Mouse (Mus musculus): ENCODE data around the gene Camk2g. TPM values are rescaled to one million over a fixed set of nuclear protein-coding genes. Genes with fewer than 3 reads are reported as not detected.

Gene Camk2g
- polyA plus RNA-seq, 1 experiment from 2014 or later, result 49.1 TPM

- Histone ChIP-seq H3K4me3 (replicated peaks) (no peak overlapping the region), H3K4me1 (peaks cover 10% of the 10 kb centered on the region; the same call in 1 of the 2 replicates), H3K27me3 (replicated peaks) (no peaks in the 10 kb centered on the region), H3K36me3 (no peaks in the 10 kb centered on the region), H3K27ac (peak overlapping the region; percentile 83), H3K9me3 (no peaks in the 10 kb centered on the region), H3K9ac (no peak overlapping the region), H3K4me2 (no peak overlapping the region)
- 49% methylated on average over 9 of the region's 9 CpGs for WGBS
- peak; percentile 65 for ATAC-seq (ENCODE audit: insufficient read depth, low FRiP score, low read depth)
Measured at GRCm38 (mm10) chr14:20804964-20805672, 11.2 kb upstream of the Camk2g start.

DNA sequence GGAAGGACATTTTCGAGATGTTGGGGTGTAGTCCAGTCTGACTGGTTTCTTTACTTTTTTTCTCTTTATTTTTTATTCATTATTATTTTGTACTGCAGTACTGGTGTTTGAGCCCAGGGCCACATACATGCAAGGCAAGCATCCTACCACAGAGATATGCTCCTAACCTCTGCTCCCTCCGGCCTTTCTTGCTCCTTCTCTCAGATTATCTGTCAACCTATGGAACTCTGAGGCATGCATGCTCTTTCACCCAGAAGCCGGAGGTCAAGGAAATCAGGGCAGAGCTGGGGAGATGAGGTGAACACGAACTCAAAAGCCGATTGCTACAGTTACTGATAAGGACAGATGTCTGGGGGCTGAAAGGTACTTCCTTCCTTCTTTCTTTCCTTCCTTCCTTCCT lies 10.6 kb upstream of the Camk2g start:
- Histone ChIP-seq H3K36me3 (no peaks in the 10 kb centered on the region), H3K27me3 (replicated peaks) (no peaks in the 10 kb centered on the region), H3K9me3 (no peaks in the 10 kb centered on the region), H3K27ac (peak overlapping the region; percentile 40; the same call in 1 of the 2 replicates), H3K4me2 (no peak overlapping the region), H3K4me1 (peaks cover 10% of the 10 kb centered on the region; the same call in 1 of the 2 replicates), H3K9ac (no peak overlapping the region), H3K4me3 (replicated peaks) (no peak overlapping the region)
- WGBS, result 66% methylated on average over 5 of the region's 5 CpGs
- no peak for ATAC-seq (ENCODE audit: insufficient read depth, low FRiP score, low read depth)

- no peak overlapping the region for H3K4me2 ChIP-seq
- H3K27me3 ChIP-seq (replicated peaks), result no peaks in the 10 kb centered on the region
- WGBS, result 9% methylated on average over 7 of the region's 7 CpGs
- H3K9ac ChIP-seq, result no peak overlapping the region
- peaks cover 10% of the 10 kb centered on the region; the same call in 1 of the 2 replicates for H3K4me1 ChIP-seq
- H3K9me3 ChIP-seq, result no peaks in the 10 kb centered on the region
- H3K4me3 ChIP-seq (replicated peaks), result no peak overlapping the region
- H3K27ac ChIP-seq, result no peak overlapping the region
- H3K36me3 ChIP-seq, result no peaks in the 10 kb centered on the region
- ATAC-seq (ENCODE audit: insufficient read depth, low FRiP score, low read depth), result peak; percentile 65; the same call in 1 of the 2 replicates
Measured at GRCm38 (mm10) chr14:20803606-20803938, 9.7 kb upstream of the Camk2g start.

GRCm38 (mm10) chr14:20802926-20803605 lies 9.2 kb upstream of the Camk2g start:
- Histone ChIP-seq H3K9me3 (no peaks in the 10 kb centered on the region), H3K36me3 (no peaks in the 10 kb centered on the region), H3K4me3 (replicated peaks) (no peak overlapping the region), H3K4me2 (no peak overlapping the region), H3K9ac (no peak overlapping the region), H3K27ac (no peak overlapping the region), H3K4me1 (peaks cover 10% of the 10 kb centered on the region; the same call in 1 of the 2 replicates), H3K27me3 (replicated peaks) (no peaks in the 10 kb centered on the region)
- peak; percentile 9; the same call in 1 of the 2 replicates for ATAC-seq (ENCODE audit: insufficient read depth, low FRiP score, low read depth)
- WGBS, result 34% methylated on average over 2 of the region's 2 CpGs

- Histone ChIP-seq H3K36me3 (no peaks in the 10 kb centered on the region), H3K27me3 (replicated peaks) (no peaks in the 10 kb centered on the region), H3K27ac (no peak overlapping the region), H3K4me1 (no peaks in the 10 kb centered on the region), H3K9me3 (no peaks in the 10 kb centered on the region), H3K4me2 (no peak overlapping the region), H3K4me3 (replicated peaks) (no peak overlapping the region), H3K9ac (no peak overlapping the region)
- WGBS, result 10% methylated on average over 7 of the region's 7 CpGs
- ATAC-seq (ENCODE audit: insufficient read depth, low FRiP score, low read depth), result no peak
Measured at GRCm38 (mm10) chr14:20798761-20799160, 4.9 kb upstream of the Camk2g start.

- H3K9me3 ChIP-seq, result no peaks in the 10 kb centered on the region
- no peaks in the 10 kb centered on the region for H3K36me3 ChIP-seq
- H3K4me3 ChIP-seq (replicated peaks), result no peak overlapping the region
- 80% methylated on average over 6 of the region's 6 CpGs for WGBS
- H3K27me3 ChIP-seq (replicated peaks), result no peaks in the 10 kb centered on the region
- H3K9ac ChIP-seq, result no peak overlapping the region
- ATAC-seq (ENCODE audit: insufficient read depth, low FRiP score, low read depth), result no peak
- no peak overlapping the region for H3K4me2 ChIP-seq
- no peak overlapping the region for H3K27ac ChIP-seq
- H3K4me1 ChIP-seq, result no peaks in the 10 kb centered on the region
Measured at GRCm38 (mm10) chr14:20798300-20798699, 4.4 kb upstream of the Camk2g start.

DNA sequence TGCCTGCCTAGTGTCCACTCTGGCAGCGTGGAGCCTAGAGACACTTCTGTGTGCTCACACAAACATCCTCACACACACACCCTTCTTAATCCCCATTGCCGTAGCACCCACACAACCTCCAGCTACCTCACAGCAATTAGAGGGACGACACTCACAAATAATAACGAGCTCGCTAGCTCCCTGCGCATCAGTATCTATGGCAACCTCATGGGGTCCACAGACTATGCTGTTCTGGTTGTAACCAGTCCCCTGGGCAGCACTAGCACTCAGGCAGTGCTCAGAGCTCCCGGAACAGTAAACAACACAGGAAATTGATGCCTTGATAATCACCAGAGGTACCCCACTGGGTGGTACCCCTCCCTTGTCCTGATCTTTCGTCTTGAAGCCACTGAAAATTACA lies 2.8 kb upstream of the Camk2g start:
- Histone ChIP-seq H3K4me3 (replicated peaks) (no peak overlapping the region), H3K4me1 (peaks cover 14% of the 10 kb centered on the region), H3K36me3 (0 out of 2 replicates have a peak, but pooled peaks cover 1% of the 10 kb centered on the region), H3K27me3 (replicated peaks) (no peaks in the 10 kb centered on the region), H3K9ac (no peak overlapping the region), H3K4me2 (no peak overlapping the region), H3K27ac (no peak overlapping the region), H3K9me3 (no peaks in the 10 kb centered on the region)
- WGBS, result 66% methylated on average over 8 of the region's 8 CpGs
- no peak for ATAC-seq (ENCODE audit: insufficient read depth, low FRiP score, low read depth)

DNA sequence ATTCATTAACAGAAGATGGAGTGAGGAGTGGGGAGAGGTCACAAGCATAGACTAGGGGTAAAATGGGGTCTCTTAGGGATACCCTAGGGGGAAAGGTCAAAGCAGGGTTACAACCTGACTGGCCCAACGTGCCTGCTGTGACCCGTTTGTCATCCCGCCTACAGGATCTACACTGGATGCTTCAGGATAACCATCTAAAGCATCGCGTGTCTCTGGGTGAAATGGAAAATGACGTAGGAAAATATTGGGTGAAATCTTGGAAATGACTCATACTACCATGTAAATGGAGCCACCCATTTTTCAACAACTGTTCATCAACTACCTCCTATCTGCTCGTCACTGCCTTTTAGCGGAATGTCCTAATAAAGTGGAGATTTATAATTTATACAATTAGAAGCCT lies 2.3 kb upstream of the Camk2g start:
- 77% methylated on average over 8 of the region's 8 CpGs for WGBS
- Histone ChIP-seq H3K4me3 (replicated peaks) (no peak overlapping the region), H3K9ac (no peak overlapping the region), H3K4me1 (peaks cover 18% of the 10 kb centered on the region), H3K27ac (no peak overlapping the region), H3K36me3 (0 out of 2 replicates have a peak, but pooled peaks cover 6% of the 10 kb centered on the region), H3K9me3 (no peaks in the 10 kb centered on the region), H3K27me3 (replicated peaks) (no peaks in the 10 kb centered on the region), H3K4me2 (no peak overlapping the region)
- ATAC-seq (ENCODE audit: insufficient read depth, low FRiP score, low read depth), result no peak

DNA sequence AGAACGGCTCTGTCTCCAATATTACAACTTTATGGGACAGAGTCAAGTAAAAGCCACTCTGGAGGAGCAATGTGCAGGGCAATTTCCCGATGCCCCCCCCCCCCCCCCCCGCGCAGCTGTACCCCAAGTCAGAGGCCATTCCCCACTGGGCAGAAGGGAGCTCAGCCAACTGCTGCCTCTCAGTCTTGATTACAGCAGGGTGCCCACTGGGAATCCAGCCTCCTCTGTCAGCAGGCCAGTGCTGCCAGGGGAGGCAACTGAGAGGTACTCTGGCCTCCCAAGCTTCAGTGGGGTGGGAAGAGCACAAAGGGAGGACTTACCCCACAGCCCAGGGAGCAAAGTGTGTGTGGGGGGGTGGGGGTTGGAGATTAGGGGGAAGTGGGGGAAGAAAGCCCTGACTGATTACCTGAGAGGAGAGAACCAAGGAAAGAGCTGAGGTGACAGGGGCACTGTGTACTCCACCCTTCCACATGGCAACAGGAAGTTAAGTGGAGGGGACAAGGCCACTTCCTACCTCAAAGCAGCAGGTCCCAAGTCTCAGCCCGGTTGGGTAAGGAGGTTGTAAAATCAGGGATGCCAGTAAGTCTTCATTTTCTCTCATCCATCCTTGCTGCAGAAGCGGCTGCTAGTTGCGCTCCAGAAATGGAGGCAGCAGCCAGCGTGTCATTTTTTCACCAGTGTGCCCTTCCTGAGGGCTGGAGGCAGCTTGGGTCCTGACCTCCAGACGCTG lies 1.7 kb upstream of the Camk2g start:
- peaks cover 18% of the 10 kb centered on the region for H3K4me1 ChIP-seq
- no peak overlapping the region for H3K27ac ChIP-seq
- no peaks in the 10 kb centered on the region for H3K9me3 ChIP-seq
- 51% methylated on average over 7 of the region's 9 CpGs for WGBS
- no peaks in the 10 kb centered on the region for H3K27me3 ChIP-seq (replicated peaks)
- no peak overlapping the region for H3K4me2 ChIP-seq
- H3K4me3 ChIP-seq (replicated peaks), result no peak overlapping the region
- H3K36me3 ChIP-seq, result peaks cover 9% of the 10 kb centered on the region; the same call in 1 of the 2 replicates
- H3K9ac ChIP-seq, result no peak overlapping the region
- no peak for ATAC-seq (ENCODE audit: insufficient read depth, low FRiP score, low read depth)

DNA sequence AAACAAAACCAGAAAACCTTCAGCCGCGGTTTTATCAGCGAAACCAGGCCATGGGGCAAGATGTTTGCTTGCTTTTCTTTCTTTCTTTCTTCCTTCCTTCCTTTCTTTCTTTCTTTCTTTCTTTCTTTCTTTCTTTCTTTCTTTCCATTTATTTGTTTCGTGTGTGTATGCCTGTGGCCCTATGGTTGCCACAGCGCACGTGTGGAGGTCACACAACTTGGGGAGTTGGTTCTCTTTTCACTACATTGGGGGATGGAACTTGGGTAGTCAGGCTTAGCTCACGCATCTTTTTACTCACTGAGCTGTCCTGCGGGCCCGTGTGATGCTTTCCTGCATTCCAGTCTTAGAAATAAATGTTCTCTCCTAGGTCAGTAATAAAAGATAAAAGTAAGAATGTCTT lies 701 bp upstream of the Camk2g start:
- Histone ChIP-seq H3K4me2 (peak overlapping the region; percentile 85), H3K9me3 (no peaks in the 10 kb centered on the region), H3K27me3 (replicated peaks) (no peaks in the 10 kb centered on the region), H3K27ac (0 out of 2 replicates have a peak overlapping the region, but pooled peaks have one; percentile 55), H3K36me3 (peaks cover 14% of the 10 kb centered on the region; the same call in 1 of the 2 replicates), H3K4me3 (replicated peaks) (peak overlapping the region; percentile 82), H3K9ac (peak overlapping the region; percentile 52; the same call in 1 of the 2 replicates), H3K4me1 (peaks cover 18% of the 10 kb centered on the region)
- ATAC-seq (ENCODE audit: insufficient read depth, low FRiP score, low read depth), result no peak
- WGBS, result 12% methylated on average over 9 of the region's 9 CpGs

GRCm38 (mm10) chr14:20792922-20793757 lies 748 bp downstream of the Camk2g start:
- peak overlapping the region; percentile 50 for H3K9ac ChIP-seq
- H3K9me3 ChIP-seq, result no peaks in the 10 kb centered on the region
- H3K27ac ChIP-seq, result peak overlapping the region; percentile 77
- peak; percentile 12; the same call in 1 of the 2 replicates for ATAC-seq (ENCODE audit: insufficient read depth, low FRiP score, low read depth)
- H3K36me3 ChIP-seq, result peaks cover 16% of the 10 kb centered on the region
- H3K4me3 ChIP-seq (replicated peaks), result peak overlapping the region; percentile 82
- no peaks in the 10 kb centered on the region for H3K27me3 ChIP-seq (replicated peaks)
- peaks cover 18% of the 10 kb centered on the region for H3K4me1 ChIP-seq
- WGBS, result under 1% methylated on average over 35 of the region's 57 CpGs
- peak overlapping the region; percentile 85 for H3K4me2 ChIP-seq

Data from stomach, embryonic 15.5 days (tissue).